In genomic region chr1:75422823-75423471, GRCm38 (mm10) we compare ENCODE assay signal across 8 mouse cellular contexts. TPM values are rescaled to one million over a fixed set of nuclear protein-coding genes. Genes with fewer than 3 reads are reported as not detected.
DNase-seq lines count a peak whose midpoint lies in the region; ATAC-seq and TF ChIP-seq lines count a peak whose summit lies in the region.

No protein-coding gene starts in this region.

- peaks cover 46% of the 10 kb centered on the region for H3K27me3 ChIP-seq in embryonic facial prominence, embryonic 12.5 days
- peaks cover 28% of the 10 kb centered on the region for H3K27me3 ChIP-seq in intestine, postnatal 0 days (replicated peaks; ENCODE audit: control insufficient read depth, insufficient read depth, low read length)
- peaks cover 42% of the 10 kb centered on the region for H3K27me3 ChIP-seq in midbrain, embryonic 11.5 days (ENCODE audit: control insufficient read depth, insufficient read depth, low read length)

- H3K36me3 ChIP-seq in embryonic facial prominence, embryonic 12.5 days: 0 out of 2 replicates have a peak, but pooled peaks cover 1% of the 10 kb centered on the region
- peaks cover 14% of the 10 kb centered on the region; the same call in 1 of the 2 replicates for H3K36me3 ChIP-seq in intestine, postnatal 0 days (ENCODE audit: control insufficient read depth, insufficient read depth)
- H3K36me3 ChIP-seq in midbrain, embryonic 11.5 days (ENCODE audit: control insufficient read depth, insufficient read depth, low read length): no peaks in the 10 kb centered on the region

- ATAC-seq in embryonic facial prominence, embryonic 12.5 days (ENCODE audit: insufficient number of reproducible peaks, insufficient read depth, low FRiP score, low TSS enrichment): no peak
- peak; percentile 40; the same call in 1 of the 2 replicates for ATAC-seq in intestine, postnatal 0 days
- ATAC-seq in midbrain, embryonic 11.5 days (ENCODE audit: low FRiP score): peak; percentile 49
- no peak for ATAC-seq in erythroblast, adult 5-6 weeks (replicated peaks; ENCODE audit: low FRiP score, poor library complexity, severe bottlenecking)

- peak; percentile 37 to 49 for DNase-seq in layer of hippocampus, postnatal 10 days (ENCODE audit: low spot score in 2 of 2)
- no peak for DNase-seq in layer of hippocampus, adult 9-10 months (ENCODE audit: low spot score)
- DNase-seq in midbrain, embryonic 11.5 days (ENCODE audit: low spot score, missing footprints): peak; percentile 94
- no peak for DNase-seq in left cerebral cortex, adult 2 months (ENCODE audit: extremely low spot score in 1 of 2, low spot score in 2 of 2)
- no peak for DNase-seq in layer of hippocampus, adult 18-20 months (ENCODE audit: low spot score in 2 of 2)

- peak overlapping the region; percentile 35 for H3K4me3 ChIP-seq in embryonic facial prominence, embryonic 12.5 days
- peak overlapping the region; percentile 32 for H3K4me3 ChIP-seq in intestine, postnatal 0 days (ENCODE audit: low read depth, low read length)
- H3K4me3 ChIP-seq in midbrain, embryonic 11.5 days (ENCODE audit: low read depth, low read length): peak overlapping the region; percentile 36
- H3K4me3 ChIP-seq in left cerebral cortex, adult 2 months: no peak overlapping the region

- H3K4me2 ChIP-seq in embryonic facial prominence, embryonic 12.5 days (replicated peaks): peak overlapping the region; percentile 67
- H3K4me2 ChIP-seq in intestine, postnatal 0 days (replicated peaks; ENCODE audit: low read depth): peak overlapping the region; percentile 61
- H3K4me2 ChIP-seq in midbrain, embryonic 11.5 days: peak overlapping the region; percentile 57

- no peak overlapping the region for H3K27ac ChIP-seq in embryonic facial prominence, embryonic 12.5 days
- no peak overlapping the region for H3K27ac ChIP-seq in intestine, postnatal 0 days (ENCODE audit: low read depth, low read length)
- no peak overlapping the region; the same call in 1 of the 2 replicates for H3K27ac ChIP-seq in midbrain, embryonic 11.5 days (ENCODE audit: low read depth, low read length)
- no peak overlapping the region for H3K27ac ChIP-seq in left cerebral cortex, adult 2 months

- 1% methylated on average over 71 of the region's 71 CpGs for WGBS in embryonic facial prominence, embryonic 12.5 days
- WGBS in intestine, postnatal 0 days: 8% methylated on average over 71 of the region's 71 CpGs
- WGBS in midbrain, embryonic 11.5 days: under 1% methylated on average over 71 of the region's 71 CpGs

- H3K9me3 ChIP-seq in embryonic facial prominence, embryonic 12.5 days: no peaks in the 10 kb centered on the region
- no peaks in the 10 kb centered on the region for H3K9me3 ChIP-seq in intestine, postnatal 0 days (ENCODE audit: control insufficient read depth)
- no peaks in the 10 kb centered on the region for H3K9me3 ChIP-seq in midbrain, embryonic 11.5 days (ENCODE audit: control insufficient read depth, low read length)

- intact Hi-C loops in left cerebral cortex, adult 2 months (cut with DNase I): no loop called here

- 0 out of 2 replicates have a peak, but pooled peaks have one; percentile 4 for TF ChIP-seq CTCF in intestine, postnatal 0 days (IDR thresholded peaks at IDR 0.05; ENCODE audit: low read depth)
- no peak for TF ChIP-seq CTCF in left cerebral cortex, adult 2 months (IDR thresholded peaks at IDR 0.05)

- peaks cover 24% of the 10 kb centered on the region for H3K4me1 ChIP-seq in embryonic facial prominence, embryonic 12.5 days
- H3K4me1 ChIP-seq in intestine, postnatal 0 days (replicated peaks; ENCODE audit: control insufficient read depth, insufficient read depth, low read length): no peaks in the 10 kb centered on the region
- H3K4me1 ChIP-seq in midbrain, embryonic 11.5 days (ENCODE audit: control insufficient read depth, insufficient read depth, low read length): peaks cover 28% of the 10 kb centered on the region

- H3K9ac ChIP-seq in embryonic facial prominence, embryonic 12.5 days: peak overlapping the region; percentile 45
- no peak overlapping the region for H3K9ac ChIP-seq in intestine, postnatal 0 days (ENCODE audit: low read depth, low read length)
- H3K9ac ChIP-seq in midbrain, embryonic 11.5 days (ENCODE audit: low read length): peak overlapping the region; percentile 59

RNA-seq across cellular contexts. Expression of gene Gmppa, which starts 12.8 kb away (rescaled TPM):
- total RNA-seq in layer of hippocampus, postnatal 10 days (2021): 10 to 100 TPM; 55.0 to 60.5 TPM
- 61.1 and 64.6 TPM in 2 replicates for polyA plus RNA-seq in embryonic facial prominence, embryonic 12.5 days (2016; fragmentation: Nextera tagmentation; extraction: Ambion mirVana)
- polyA plus RNA-seq in intestine, postnatal 0 days (2015; fragmentation: Nextera tagmentation; extraction: Ambion mirVana): 121 and 124 TPM in 2 replicates
- polyA plus RNA-seq in midbrain, embryonic 11.5 days (2014; fragmentation: Nextera tagmentation; extraction: Ambion mirVana): 56.1 and 56.4 TPM in 2 replicates
- total RNA-seq in left cerebral cortex, adult 2 months (2021): 10 to 100 TPM; 65.0 to 69.4 TPM
- total RNA-seq in erythroblast, adult 5-6 weeks (2015; ENCODE audit: low replicate concordance): 2.9 and 14.4 TPM in 2 replicates
- 6.1 and 20.1 TPM in 2 replicates for total RNA-seq in erythroblast, adult 5-6 weeks (2017; ENCODE audit: low replicate concordance)
- total RNA-seq in layer of hippocampus, adult 18-20 months (2021): 10 to 100 TPM; 66.4 to 69.1 TPM

RNA-seq across cellular contexts. Expression of gene Asic4, which starts 27.3 kb away (rescaled TPM):
- 10 to 100 TPM; 16.2 to 17.4 TPM for total RNA-seq in layer of hippocampus, postnatal 10 days (2021)
- 0.64 and 0.76 TPM in 2 replicates for polyA plus RNA-seq in embryonic facial prominence, embryonic 12.5 days (2016; fragmentation: Nextera tagmentation; extraction: Ambion mirVana)
- 0.97 and 1.2 TPM in 2 replicates for polyA plus RNA-seq in intestine, postnatal 0 days (2015; fragmentation: Nextera tagmentation; extraction: Ambion mirVana)
- 4.6 and 5.9 TPM in 2 replicates for polyA plus RNA-seq in midbrain, embryonic 11.5 days (2014; fragmentation: Nextera tagmentation; extraction: Ambion mirVana)
- 10 to 100 TPM in 1 of 2 experiments, 1 to 10 TPM in 1; 8.7 to 13.2 TPM for total RNA-seq in left cerebral cortex, adult 2 months (2021)
- total RNA-seq in erythroblast, adult 5-6 weeks (2015; ENCODE audit: low replicate concordance): not detected in 2 replicates
- not detected in 2 replicates for total RNA-seq in erythroblast, adult 5-6 weeks (2017; ENCODE audit: low replicate concordance)
- total RNA-seq in layer of hippocampus, adult 18-20 months (2021): 1 to 10 TPM; 7.3 to 8.1 TPM

RNA-seq across cellular contexts. Expression of gene Speg, which starts 47.9 kb away (rescaled TPM):
- total RNA-seq in layer of hippocampus, postnatal 10 days (2021): 100 to 1,000 TPM; 164 to 175 TPM
- polyA plus RNA-seq in embryonic facial prominence, embryonic 12.5 days (2016; fragmentation: Nextera tagmentation; extraction: Ambion mirVana): 26.1 and 26.7 TPM in 2 replicates
- 20.1 and 21.3 TPM in 2 replicates for polyA plus RNA-seq in intestine, postnatal 0 days (2015; fragmentation: Nextera tagmentation; extraction: Ambion mirVana)
- 13.4 and 15.2 TPM in 2 replicates for polyA plus RNA-seq in midbrain, embryonic 11.5 days (2014; fragmentation: Nextera tagmentation; extraction: Ambion mirVana)
- 100 to 1,000 TPM; 199 to 215 TPM for total RNA-seq in left cerebral cortex, adult 2 months (2021)
- total RNA-seq in erythroblast, adult 5-6 weeks (2015; ENCODE audit: low replicate concordance): not detected in 2 replicates
- total RNA-seq in erythroblast, adult 5-6 weeks (2017; ENCODE audit: low replicate concordance): 1.7 TPM in 1 of 2 replicates, not detected in the other
- 100 to 1,000 TPM; 168 to 178 TPM for total RNA-seq in layer of hippocampus, adult 18-20 months (2021)

RNA-seq across cellular contexts. Expression of gene Chpf, which starts 56.2 kb away (rescaled TPM):
- total RNA-seq in layer of hippocampus, postnatal 10 days (2021): 10 to 100 TPM; 78.4 to 79.4 TPM
- polyA plus RNA-seq in embryonic facial prominence, embryonic 12.5 days (2016; fragmentation: Nextera tagmentation; extraction: Ambion mirVana): 32.5 and 33.5 TPM in 2 replicates
- polyA plus RNA-seq in intestine, postnatal 0 days (2015; fragmentation: Nextera tagmentation; extraction: Ambion mirVana): 21.8 and 22.3 TPM in 2 replicates
- 15.2 and 20.8 TPM in 2 replicates for polyA plus RNA-seq in midbrain, embryonic 11.5 days (2014; fragmentation: Nextera tagmentation; extraction: Ambion mirVana)
- total RNA-seq in left cerebral cortex, adult 2 months (2021): 10 to 100 TPM; 80.5 to 87.3 TPM
- total RNA-seq in erythroblast, adult 5-6 weeks (2015; ENCODE audit: low replicate concordance): 0.42 TPM in 1 of 2 replicates, not detected in the other
- total RNA-seq in erythroblast, adult 5-6 weeks (2017; ENCODE audit: low replicate concordance): 0.26 and 1.3 TPM in 2 replicates
- total RNA-seq in layer of hippocampus, adult 18-20 months (2021): 10 to 100 TPM; 90.3 to 91.5 TPM

RNA-seq across cellular contexts. Expression of gene Tmem198, which starts 56.4 kb away (rescaled TPM):
- total RNA-seq in layer of hippocampus, postnatal 10 days (2021): 10 to 100 TPM; 48.3 to 53.8 TPM
- 2.5 and 3.1 TPM in 2 replicates for polyA plus RNA-seq in embryonic facial prominence, embryonic 12.5 days (2016; fragmentation: Nextera tagmentation; extraction: Ambion mirVana)
- 1.3 and 1.6 TPM in 2 replicates for polyA plus RNA-seq in intestine, postnatal 0 days (2015; fragmentation: Nextera tagmentation; extraction: Ambion mirVana)
- 11.6 and 13.0 TPM in 2 replicates for polyA plus RNA-seq in midbrain, embryonic 11.5 days (2014; fragmentation: Nextera tagmentation; extraction: Ambion mirVana)
- 100 to 1,000 TPM; 110 to 112 TPM for total RNA-seq in left cerebral cortex, adult 2 months (2021)
- not detected in 2 replicates for total RNA-seq in erythroblast, adult 5-6 weeks (2015; ENCODE audit: low replicate concordance)
- not detected in 2 replicates for total RNA-seq in erythroblast, adult 5-6 weeks (2017; ENCODE audit: low replicate concordance)
- total RNA-seq in layer of hippocampus, adult 18-20 months (2021): 10 to 100 TPM; 68.6 to 70.6 TPM

Comparison
In these comparisons a context has a peak if more than half of its experiments do, and no peak if none do; other contexts are left out.
1. DNase-seq: peak in layer of hippocampus, postnatal 10 days (2 of 2) and midbrain, embryonic 11.5 days (single experiment); none in layer of hippocampus, adult 9-10 months (single experiment), left cerebral cortex, adult 2 months (0 of 2) and layer of hippocampus, adult 18-20 months (0 of 2).
2. ATAC-seq: peak in intestine, postnatal 0 days (single experiment) and midbrain, embryonic 11.5 days (single experiment); none in embryonic facial prominence, embryonic 12.5 days (single experiment) and erythroblast, adult 5-6 weeks (single experiment).
3. RNA of gene Asic4, which starts 27.3 kb away (total RNA-seq): 16.2 to 17.4 TPM in layer of hippocampus, postnatal 10 days, 8.7 to 13.2 TPM in left cerebral cortex, adult 2 months and 7.3 to 8.1 TPM in layer of hippocampus, adult 18-20 months; not detected in erythroblast, adult 5-6 weeks; every median in the first group is over 4 times any median in the second.
4. RNA of gene Speg, which starts 47.9 kb away (total RNA-seq): 199 to 215 TPM in left cerebral cortex, adult 2 months, 168 to 178 TPM in layer of hippocampus, adult 18-20 months and 164 to 175 TPM in layer of hippocampus, postnatal 10 days; 1.7 TPM in erythroblast, adult 5-6 weeks; every median in the first group is over 10 times any median in the second.
5. Peak in every context shown above with its lines, with median percentiles within 50 percentile points of each other: H3K4me2 ChIP-seq.